Mouse (Mus musculus): ENCODE measurements at regions not wholly inside any gene's neighbourhood (a gene's known extent, or its start where the extent isn't known, plus 50 kb on each side); places are given as distances from the start of the nearest gene placed in this dataset.
"Not testable (repeated sequence)": the region's sequence is repeated elsewhere in the genome, so short reads cannot be mapped to it uniquely, and the experiment has no call there.

DNA sequence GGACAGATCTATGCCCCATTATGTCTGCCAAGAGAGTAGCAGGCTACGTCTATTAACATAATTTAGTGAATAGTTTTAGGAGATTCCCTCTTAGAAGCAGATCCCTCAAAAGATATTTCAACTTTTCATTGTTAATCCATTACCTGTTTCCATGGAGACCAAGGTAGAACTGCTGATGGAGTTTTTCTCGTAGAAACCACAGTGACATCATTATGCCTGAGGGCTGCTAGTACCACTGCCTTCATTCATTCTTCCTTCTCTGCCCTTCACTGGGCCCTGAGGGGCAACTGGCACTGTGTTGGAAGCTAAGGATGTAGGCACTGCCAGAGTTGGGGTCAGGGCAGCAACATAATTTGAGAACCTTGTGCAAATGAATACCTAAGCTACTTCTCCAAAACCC, 198.2 kb downstream of the Cep170 start:
- Histone ChIP-seq H3K4me1 (no peaks in the 10 kb centered on the region), H3K9me3 (no peaks in the 10 kb centered on the region), H3K9ac (no peak overlapping the region), H3K36me3 (replicated peaks) (no peaks in the 10 kb centered on the region), H3K4me2 (no peak overlapping the region), H3K4me3 (replicated peaks) (no peak overlapping the region), H3K27me3 (no peaks in the 10 kb centered on the region), H3K27ac (no peak overlapping the region)
- 59% methylated on average over 2 of the region's 2 CpGs for WGBS
- no peak for ATAC-seq (ENCODE audit: low FRiP score)

DNA sequence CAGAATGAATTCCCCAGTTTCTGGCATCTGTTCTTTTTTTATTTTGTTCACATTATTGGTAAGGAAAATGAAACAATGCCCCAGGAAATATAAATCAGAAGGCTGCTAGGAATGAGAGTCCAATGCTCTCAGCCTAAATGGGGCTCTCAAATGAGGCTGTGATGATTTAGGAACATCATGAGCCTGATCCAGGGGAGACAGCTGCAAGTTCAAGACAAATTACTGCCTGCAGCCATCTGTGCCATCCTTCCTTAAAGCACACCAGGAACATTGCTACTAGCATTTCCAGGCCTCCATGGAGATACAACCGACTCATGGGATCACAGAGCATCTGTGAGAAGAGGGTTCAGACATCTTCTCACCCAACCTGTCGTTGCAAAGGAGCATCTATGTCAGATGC, 219.6 kb downstream of the Cep170 start:
- WGBS: 81% methylated on average over 2 of the region's 2 CpGs
- Histone ChIP-seq H3K27me3 (no peaks in the 10 kb centered on the region), H3K36me3 (replicated peaks) (no peaks in the 10 kb centered on the region), H3K9ac (no peak overlapping the region), H3K27ac (no peak overlapping the region), H3K9me3 (no peaks in the 10 kb centered on the region), H3K4me2 (no peak overlapping the region), H3K4me3 (replicated peaks) (no peak overlapping the region), H3K4me1 (no peaks in the 10 kb centered on the region)
- no peak for ATAC-seq (ENCODE audit: low FRiP score)

DNA sequence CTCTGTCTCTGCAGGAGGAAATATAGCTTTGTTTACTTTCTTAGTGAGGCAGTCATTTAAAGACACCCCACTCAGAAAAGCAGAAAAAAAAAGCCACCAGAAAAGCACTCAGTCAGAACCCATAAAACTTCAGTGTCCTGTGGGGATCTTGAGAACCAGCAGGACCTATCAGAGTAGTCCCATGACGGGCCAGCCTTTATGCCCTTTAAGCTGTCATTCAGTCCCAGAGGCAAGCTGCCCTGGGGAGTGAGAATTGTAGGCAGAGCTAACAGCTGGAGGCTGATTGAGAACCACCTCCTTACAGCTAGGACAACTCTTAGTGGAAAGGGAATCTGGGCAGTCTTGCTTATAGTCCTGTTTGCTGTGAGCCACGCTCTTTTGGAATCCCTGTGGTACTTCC, 225.7 kb downstream of the Cep170 start:
- no peaks in the 10 kb centered on the region for H3K36me3 ChIP-seq (replicated peaks)
- H3K4me3 ChIP-seq (replicated peaks): no peak overlapping the region
- H3K9ac ChIP-seq: no peak overlapping the region
- no peaks in the 10 kb centered on the region for H3K27me3 ChIP-seq
- WGBS: 44% methylated on average over 2 of the region's 2 CpGs
- H3K9me3 ChIP-seq: 0 out of 2 replicates have a peak, but pooled peaks cover 1% of the 10 kb centered on the region
- H3K4me2 ChIP-seq: no peak overlapping the region
- no peak overlapping the region for H3K27ac ChIP-seq
- no peak for ATAC-seq (ENCODE audit: low FRiP score)
- H3K4me1 ChIP-seq: no peaks in the 10 kb centered on the region

DNA sequence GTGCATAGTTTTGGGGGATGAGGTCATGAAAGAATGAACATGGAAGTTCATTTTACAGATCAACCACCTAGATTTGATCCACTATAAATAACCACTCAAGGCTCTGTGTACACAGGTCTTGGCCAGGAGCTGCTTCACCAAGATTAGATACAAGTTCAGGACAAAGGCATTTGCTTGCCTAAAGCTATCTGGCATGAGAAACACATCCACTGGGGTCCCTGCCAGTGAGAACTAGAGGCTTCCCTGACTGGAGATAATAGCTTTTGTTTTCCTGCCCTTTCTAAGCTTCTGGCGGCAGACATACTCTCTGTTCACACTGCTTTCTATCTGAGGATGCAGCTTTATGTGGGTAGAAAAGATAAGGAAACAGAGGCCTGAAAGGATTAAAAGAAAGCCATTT, 240.2 kb downstream of the Cep170 start:
- no peak overlapping the region for H3K9ac ChIP-seq
- H3K36me3 ChIP-seq (replicated peaks): no peaks in the 10 kb centered on the region
- no peak for ATAC-seq (ENCODE audit: low FRiP score)
- H3K27me3 ChIP-seq: no peaks in the 10 kb centered on the region
- 6% methylated on average over 1 of the region's 1 CpGs for WGBS
- H3K4me1 ChIP-seq: no peaks in the 10 kb centered on the region
- no peak overlapping the region for H3K4me2 ChIP-seq
- H3K27ac ChIP-seq: no peak overlapping the region
- no peaks in the 10 kb centered on the region for H3K9me3 ChIP-seq
- no peak overlapping the region for H3K4me3 ChIP-seq (replicated peaks)

DNA sequence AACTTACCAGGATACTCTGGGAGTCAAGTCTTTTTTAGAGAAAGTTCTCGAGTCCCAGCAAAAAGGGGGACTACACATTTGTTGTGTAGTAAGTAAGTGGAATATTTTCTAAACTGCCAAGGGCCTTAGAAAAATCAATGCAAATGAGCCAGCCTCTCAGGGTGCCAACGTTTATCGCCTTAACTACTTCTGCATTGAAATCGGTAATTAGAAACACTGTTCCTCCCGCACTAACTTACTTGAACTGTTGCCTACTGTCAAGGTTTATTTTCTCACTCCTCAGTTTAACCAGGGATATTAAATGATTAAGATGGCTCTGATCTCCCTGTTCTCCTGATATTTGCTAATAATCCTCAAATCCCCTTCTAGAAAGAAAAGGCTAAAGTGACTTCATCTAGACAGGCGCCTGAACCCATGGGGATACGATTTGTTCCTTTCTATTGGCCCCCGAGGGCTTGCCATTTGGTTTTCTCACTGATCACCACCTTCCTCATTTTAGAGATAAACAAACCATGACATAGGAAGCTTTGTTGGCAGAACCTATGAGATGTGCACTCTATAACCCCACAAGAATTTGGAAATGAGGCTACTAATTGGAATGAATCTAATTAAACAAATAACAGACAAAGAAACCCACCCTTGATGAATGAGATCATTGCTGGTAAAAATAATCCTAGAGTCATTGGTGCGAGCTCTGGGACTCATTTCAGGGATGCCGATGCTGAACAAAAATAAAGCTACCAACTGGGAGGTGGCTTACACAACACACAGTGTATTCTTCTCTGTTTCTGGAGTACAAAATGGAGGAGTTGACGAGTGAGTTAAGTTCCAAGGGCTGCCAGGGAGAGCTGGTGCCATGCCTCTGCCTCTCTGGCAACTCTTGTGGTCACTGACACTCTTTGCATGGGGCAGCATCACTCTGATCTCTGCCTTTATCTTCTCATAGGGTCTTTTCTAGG, 255.1 kb downstream of the Cep170 start:
- H3K4me1 ChIP-seq: no peaks in the 10 kb centered on the region
- no peak overlapping the region for H3K4me2 ChIP-seq
- H3K9ac ChIP-seq: no peak overlapping the region
- H3K4me3 ChIP-seq (replicated peaks): no peak overlapping the region
- 52% methylated on average over 11 of the region's 11 CpGs for WGBS
- H3K27ac ChIP-seq: no peak overlapping the region
- no peaks in the 10 kb centered on the region for H3K9me3 ChIP-seq
- ATAC-seq (ENCODE audit: low FRiP score): peak; percentile 83; the same call in 1 of the 2 replicates
- H3K36me3 ChIP-seq (replicated peaks): no peaks in the 10 kb centered on the region
- no peaks in the 10 kb centered on the region for H3K27me3 ChIP-seq

DNA sequence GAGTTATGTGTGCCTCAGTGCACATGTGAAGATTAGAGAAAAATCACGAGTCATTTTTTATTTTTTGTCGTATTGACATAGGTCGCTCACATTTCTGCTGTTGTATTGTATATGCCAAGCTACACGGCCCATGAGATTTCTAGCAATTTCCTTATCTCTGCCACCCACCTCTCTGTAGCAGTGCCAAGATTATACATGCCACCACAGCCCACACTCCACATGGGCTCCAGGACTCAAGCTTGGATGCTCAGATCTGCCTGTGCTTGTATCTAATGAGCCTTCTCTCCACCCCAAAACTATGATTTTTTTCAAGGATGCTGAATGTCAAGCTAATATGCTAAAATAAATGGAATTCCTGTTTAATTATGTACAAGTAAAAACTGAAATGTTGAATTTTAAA, 259.3 kb upstream of the Pld5 start:
- no peak for ATAC-seq (ENCODE audit: low FRiP score)
- Histone ChIP-seq H3K4me3 (replicated peaks) (no peak overlapping the region), H3K9ac (no peak overlapping the region), H3K4me2 (no peak overlapping the region), H3K36me3 (replicated peaks) (no peaks in the 10 kb centered on the region), H3K4me1 (no peaks in the 10 kb centered on the region), H3K27me3 (no peaks in the 10 kb centered on the region), H3K9me3 (no peaks in the 10 kb centered on the region), H3K27ac (no peak overlapping the region)
- 98% methylated on average over 4 of the region's 4 CpGs for WGBS

DNA sequence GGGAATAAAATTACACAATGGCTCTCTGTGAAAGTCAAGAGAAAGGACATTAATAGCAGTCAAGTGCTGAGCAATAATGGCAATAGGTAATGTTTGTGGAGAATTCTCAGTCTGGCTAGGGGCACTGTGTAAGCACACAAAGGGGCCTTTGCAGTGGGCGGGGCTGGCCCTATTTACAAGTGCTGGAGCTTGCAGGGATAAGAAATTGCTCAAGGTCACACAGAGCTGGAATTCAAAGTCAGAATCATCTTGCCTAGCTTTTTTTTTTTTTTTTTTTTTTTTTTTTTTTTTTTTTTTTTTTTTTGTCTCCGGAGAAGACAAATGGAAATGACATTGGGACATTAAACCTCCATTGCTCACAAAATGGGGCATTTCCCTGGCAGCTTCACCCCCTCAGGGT, 253.9 kb upstream of the Pld5 start:
- Histone ChIP-seq H3K4me3 (replicated peaks) (no peak overlapping the region), H3K27ac (no peak overlapping the region), H3K9me3 (no peaks in the 10 kb centered on the region), H3K9ac (no peak overlapping the region), H3K4me2 (no peak overlapping the region), H3K36me3 (replicated peaks) (no peaks in the 10 kb centered on the region), H3K4me1 (no peaks in the 10 kb centered on the region), H3K27me3 (no peaks in the 10 kb centered on the region)
- 65% methylated on average over 2 of the region's 2 CpGs for WGBS
- ATAC-seq (ENCODE audit: low FRiP score): no peak

DNA sequence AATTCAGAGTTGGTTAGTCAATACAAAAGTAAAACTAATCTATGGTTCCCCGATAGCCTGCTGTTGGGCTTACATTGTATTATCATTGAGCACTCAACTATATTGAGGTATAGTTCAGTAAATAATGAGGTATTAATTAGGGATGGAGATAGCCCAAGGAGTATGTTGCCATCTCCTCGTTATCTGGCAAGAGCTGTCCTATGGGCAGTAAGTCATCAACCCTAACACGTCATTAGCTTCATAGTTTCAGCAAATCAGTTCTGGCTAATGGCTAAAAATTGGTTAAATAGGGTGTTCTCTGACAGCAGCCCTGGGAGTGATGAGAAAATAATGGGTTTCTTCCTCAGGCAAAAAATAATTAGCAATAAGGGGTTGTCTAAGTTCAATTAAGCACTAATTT, 236.4 kb upstream of the Pld5 start:
- Histone ChIP-seq H3K27me3 (no peaks in the 10 kb centered on the region; the same call in 1 of the 2 replicates), H3K4me3 (replicated peaks) (no peak overlapping the region), H3K9me3 (no peaks in the 10 kb centered on the region), H3K9ac (no peak overlapping the region), H3K27ac (no peak overlapping the region), H3K4me1 (no peaks in the 10 kb centered on the region), H3K4me2 (no peak overlapping the region), H3K36me3 (replicated peaks) (no peaks in the 10 kb centered on the region)
- WGBS: 36% methylated on average over 3 of the region's 3 CpGs
- ATAC-seq (ENCODE audit: low FRiP score): peak; percentile 36; the same call in 1 of the 2 replicates

DNA sequence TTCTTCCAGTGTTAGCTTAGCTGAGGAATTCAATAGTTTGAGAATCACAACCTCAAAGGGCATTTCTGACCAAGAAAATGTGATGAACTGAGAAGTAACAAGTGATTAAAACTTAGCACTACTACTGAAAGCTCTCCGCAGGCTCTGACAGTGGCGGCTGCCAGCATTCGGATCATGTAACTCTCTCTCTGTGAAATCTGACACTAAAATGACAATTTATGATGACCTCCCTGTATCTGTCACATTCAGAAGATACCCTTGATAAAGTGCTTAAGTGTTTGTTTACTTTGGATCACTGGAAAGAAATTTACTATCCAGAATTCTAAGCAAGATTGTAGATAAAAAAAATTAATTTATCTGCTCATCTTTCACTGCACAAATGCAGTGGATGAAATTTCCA, 230.3 kb upstream of the Pld5 start:
- H3K36me3 ChIP-seq (replicated peaks): no peaks in the 10 kb centered on the region
- no peak overlapping the region for H3K4me2 ChIP-seq
- no peaks in the 10 kb centered on the region; the same call in 1 of the 2 replicates for H3K27me3 ChIP-seq
- H3K4me1 ChIP-seq: no peaks in the 10 kb centered on the region
- 82% methylated on average over 3 of the region's 3 CpGs for WGBS
- H3K9me3 ChIP-seq: no peaks in the 10 kb centered on the region
- no peak overlapping the region for H3K9ac ChIP-seq
- no peak overlapping the region for H3K4me3 ChIP-seq (replicated peaks)
- no peak for ATAC-seq (ENCODE audit: low FRiP score)
- H3K27ac ChIP-seq: no peak overlapping the region

DNA sequence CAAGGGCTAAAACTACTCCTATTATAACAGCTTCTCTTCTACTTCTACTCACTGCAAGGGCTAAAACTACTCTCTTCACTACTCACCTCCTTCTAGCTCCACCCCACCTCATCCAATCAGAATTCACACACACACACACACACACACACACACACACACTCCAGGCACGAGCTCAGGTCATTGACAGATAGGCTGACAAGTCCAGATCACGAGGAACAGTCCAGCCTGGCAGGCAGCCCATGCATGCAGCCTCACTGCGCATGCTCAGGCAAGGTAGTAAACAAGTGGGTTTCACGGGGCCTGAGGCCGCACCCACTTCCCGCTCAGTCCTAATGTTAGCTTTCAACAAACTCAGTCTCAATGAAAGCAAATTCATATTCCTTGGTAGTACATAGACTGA, 229.6 kb upstream of the Pld5 start:
- not testable (repeated sequence) for H3K27ac ChIP-seq; H3K9ac ChIP-seq; H3K9me3 ChIP-seq; H3K4me1 ChIP-seq; H3K4me2 ChIP-seq; ATAC-seq (ENCODE audit: low FRiP score); H3K4me3 ChIP-seq (replicated peaks); H3K36me3 ChIP-seq (replicated peaks); H3K27me3 ChIP-seq
- WGBS: 78% methylated on average over 6 of the region's 6 CpGs

DNA sequence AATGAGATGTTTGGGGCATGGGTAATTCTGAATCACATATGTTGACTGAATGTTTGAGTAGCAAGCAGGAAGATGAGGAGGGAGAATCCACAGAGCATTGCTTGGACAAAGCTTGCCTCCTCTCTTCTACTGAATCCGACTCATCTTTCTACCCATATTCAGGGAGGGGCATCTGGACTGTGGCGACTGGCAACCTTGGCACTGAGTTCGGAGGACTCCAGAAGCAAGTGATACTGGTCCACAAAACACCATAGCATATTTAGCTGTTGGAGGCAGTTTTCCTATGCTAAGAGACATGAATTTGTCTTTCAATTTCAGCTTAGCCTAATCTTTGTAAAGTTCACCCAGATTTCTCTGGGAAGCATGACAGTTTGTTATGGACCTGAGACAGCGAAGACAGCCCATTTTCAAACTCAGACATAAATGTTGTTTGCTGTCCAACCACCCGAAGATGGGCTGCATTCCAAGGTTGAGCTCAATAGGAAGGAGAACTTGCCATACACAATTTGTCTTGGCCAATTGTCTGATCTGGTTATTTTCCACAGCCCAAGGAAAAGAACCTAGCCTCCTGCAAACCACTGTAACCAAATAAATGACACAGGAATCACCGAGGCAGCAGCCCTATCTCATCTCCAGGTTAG, 224.0 kb upstream of the Pld5 start:
- WGBS: 90% methylated on average over 6 of the region's 6 CpGs
- ATAC-seq (ENCODE audit: low FRiP score): no peak
- Histone ChIP-seq H3K9ac (no peak overlapping the region), H3K36me3 (replicated peaks) (no peaks in the 10 kb centered on the region), H3K9me3 (no peaks in the 10 kb centered on the region), H3K4me1 (no peaks in the 10 kb centered on the region), H3K27ac (no peak overlapping the region), H3K4me3 (replicated peaks) (no peak overlapping the region), H3K4me2 (no peak overlapping the region), H3K27me3 (no peaks in the 10 kb centered on the region)

DNA sequence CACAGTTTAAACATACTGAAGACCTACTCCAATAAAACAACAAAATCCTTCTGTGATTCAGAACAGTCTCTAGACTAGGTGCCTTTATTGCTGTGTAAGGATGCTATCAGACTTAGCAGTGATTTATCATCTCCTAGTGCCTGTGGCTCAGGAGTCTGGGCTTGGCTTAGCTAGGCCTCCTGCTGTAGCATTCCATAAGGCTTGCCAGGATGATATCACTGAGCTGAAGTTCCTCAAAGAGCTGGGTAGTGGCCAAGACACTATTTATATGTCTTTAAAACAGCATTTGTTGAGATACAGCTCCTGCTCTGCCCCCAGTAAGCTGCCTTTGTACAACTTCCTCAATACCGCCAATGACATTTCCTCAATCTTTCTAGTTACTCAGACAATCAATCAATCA, 193.4 kb upstream of the Pld5 start:
- H3K9me3 ChIP-seq: no peaks in the 10 kb centered on the region
- 95% methylated on average over 1 of the region's 1 CpGs for WGBS

DNA sequence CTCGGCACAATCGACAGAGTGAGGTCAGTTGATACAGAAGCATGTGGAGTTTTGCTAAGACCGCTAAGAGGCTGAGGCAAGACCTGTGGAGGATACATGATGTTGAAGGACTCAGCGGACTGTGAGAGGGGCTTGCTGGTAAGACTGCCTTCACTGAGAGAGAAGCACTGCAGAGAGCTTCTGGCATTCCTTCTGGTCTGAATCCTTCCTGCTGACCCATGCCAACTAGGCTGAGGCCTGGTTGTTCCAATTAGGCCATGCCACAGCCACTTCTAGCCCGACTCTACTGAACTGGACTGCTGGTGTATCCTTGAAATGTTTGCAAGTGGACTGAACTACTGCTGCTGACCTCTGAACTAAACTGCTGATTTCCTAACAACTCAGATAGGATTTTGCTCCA, 187.0 kb upstream of the Pld5 start:
- no peak for ATAC-seq (ENCODE audit: low FRiP score)
- no peak overlapping the region for H3K9ac ChIP-seq
- WGBS: 78% methylated on average over 5 of the region's 5 CpGs

More for the DNA sequence above, 193.4 kb upstream of the Pld5 start:
- Histone ChIP-seq H3K9ac (no peak overlapping the region), H3K4me1 (no peaks in the 10 kb centered on the region), H3K4me2 (no peak overlapping the region), H3K27ac (no peak overlapping the region), H3K36me3 (replicated peaks) (no peaks in the 10 kb centered on the region), H3K4me3 (replicated peaks) (no peak overlapping the region), H3K27me3 (no peaks in the 10 kb centered on the region)
- no peak for ATAC-seq (ENCODE audit: low FRiP score)

More for the DNA sequence above, 187.0 kb upstream of the Pld5 start:
- H3K36me3 ChIP-seq (replicated peaks): no peaks in the 10 kb centered on the region
- no peaks in the 10 kb centered on the region for H3K4me1 ChIP-seq
- H3K9me3 ChIP-seq: no peaks in the 10 kb centered on the region
- no peak overlapping the region for H3K27ac ChIP-seq
- H3K4me2 ChIP-seq: no peak overlapping the region
- H3K4me3 ChIP-seq (replicated peaks): no peak overlapping the region
- H3K27me3 ChIP-seq: no peaks in the 10 kb centered on the region

Data from forebrain, embryonic 12.5 days (tissue).